Mouse (Mus musculus): ENCODE measurements around the gene Cpox.
A peak's percentile ranks its signal among the peaks of the same experiment; 100 is the strongest.

The Cpox gene

GRCm38 (mm10) chr16:58670643-58671042, 551 bp downstream of the Cpox start:
- peak; percentile 42 for DNase-seq

GRCm38 (mm10) chr16:58671212-58671985, 1.3 kb downstream of the Cpox start:
- DNase-seq = peak; percentile 75

DNA sequence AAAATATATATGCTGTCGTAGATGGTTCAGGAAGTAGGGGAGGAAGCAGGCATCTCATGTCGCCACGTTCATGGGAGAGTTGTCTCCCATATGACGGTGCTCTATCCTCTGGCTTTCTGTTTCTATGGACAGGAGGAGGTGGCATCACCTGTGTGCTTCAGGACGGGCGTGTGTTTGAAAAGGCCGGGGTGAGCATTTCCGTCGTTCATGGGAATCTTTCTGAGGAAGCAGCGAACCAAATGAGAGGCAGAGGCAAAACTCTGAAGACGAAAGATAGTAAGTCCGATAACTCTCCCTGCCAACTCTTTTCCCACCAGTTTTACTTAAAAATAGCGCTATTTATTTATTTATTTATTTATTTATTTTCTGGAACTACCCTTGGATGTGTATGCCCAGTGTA, 2.3 kb downstream of the Cpox start:
- no peak for DNase-seq

DNA sequence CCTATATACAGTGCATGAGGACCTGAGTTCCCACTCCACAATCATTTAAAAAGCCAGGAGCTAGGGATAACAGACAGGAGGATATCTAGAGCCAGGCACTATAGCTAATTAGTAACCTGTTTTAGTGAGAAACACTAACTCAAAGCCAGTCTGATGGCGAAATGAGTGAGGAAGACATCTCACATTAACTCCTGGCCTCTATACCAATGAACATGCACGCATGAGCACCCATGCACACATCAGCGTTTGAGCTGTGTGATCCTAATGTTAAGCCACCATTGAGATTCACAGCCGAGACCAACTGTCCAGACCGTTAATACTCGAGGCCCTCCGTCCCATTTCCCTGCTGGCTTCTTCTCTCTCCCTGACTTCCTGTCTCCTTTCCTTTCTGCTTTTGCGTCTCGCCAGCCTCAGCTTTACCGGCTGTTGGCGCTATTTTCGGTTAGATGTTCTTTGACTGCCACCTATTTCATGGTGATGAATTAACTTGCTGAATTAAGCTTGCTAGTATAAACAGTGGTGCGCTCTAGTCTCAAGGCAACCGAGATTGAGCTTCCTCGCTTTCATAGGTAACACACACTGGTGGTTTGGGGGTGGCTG, 3.8 kb downstream of the Cpox start:
- DNase-seq = peak; percentile 79

GRCm38 (mm10) chr16:58675256-58675655, 5.2 kb downstream of the Cpox start:
- peak; percentile 83 for DNase-seq

GRCm38 (mm10) chr16:58676156-58676555, 6.1 kb downstream of the Cpox start:
- no peak for DNase-seq

- DNase-seq = no peak
Measured at GRCm38 (mm10) chr16:58676633-58677032, 6.5 kb downstream of the Cpox start.

DNA sequence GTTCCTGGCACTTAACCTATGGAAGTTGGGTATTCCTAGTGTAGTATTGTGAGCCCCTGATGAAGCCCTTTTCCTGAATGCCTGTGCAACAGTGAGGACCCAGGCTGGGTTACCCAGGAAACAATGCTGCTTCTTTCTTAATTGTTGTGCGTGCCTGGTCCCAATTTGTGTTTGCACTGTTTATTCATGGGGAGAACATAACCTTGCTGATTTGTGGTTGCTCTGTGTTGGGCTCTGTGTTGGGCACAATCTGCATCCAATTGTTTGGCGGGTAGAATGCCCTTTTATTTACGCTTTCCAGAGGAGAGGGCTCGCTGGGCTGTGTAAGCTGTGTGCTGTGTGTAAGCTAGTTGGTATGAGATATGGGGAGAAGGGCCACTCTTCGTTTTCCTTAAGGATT, 7.4 kb downstream of the Cpox start:
- DNase-seq = no peak

- no peak for DNase-seq
Measured at GRCm38 (mm10) chr16:58678660-58679059, 8.6 kb downstream of the Cpox start.

DNA sequence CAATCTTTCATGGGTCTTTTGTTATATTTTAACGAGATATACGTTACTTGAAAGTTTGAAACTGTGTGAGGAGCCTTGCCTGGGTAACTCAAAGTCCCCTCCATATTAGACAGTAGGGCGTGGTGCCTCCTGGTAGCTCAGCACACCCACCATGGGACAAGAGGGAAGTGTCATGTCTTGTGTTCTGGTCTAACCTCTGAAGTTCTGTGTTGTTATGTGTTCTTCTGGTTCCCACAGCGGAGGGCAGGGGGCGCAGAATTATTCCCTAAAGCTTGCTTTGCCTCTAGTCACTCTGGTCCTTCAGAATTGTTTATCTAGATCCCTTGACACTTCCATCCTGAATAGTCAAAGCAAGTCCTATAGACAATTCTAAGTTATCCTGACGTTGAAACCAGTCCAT, 12.0 kb downstream of the Cpox start:
- DNase-seq = no peak

GRCm38 (mm10) chr16:58682870-58683269, 12.8 kb downstream of the Cpox start:
- no peak for DNase-seq

DNA sequence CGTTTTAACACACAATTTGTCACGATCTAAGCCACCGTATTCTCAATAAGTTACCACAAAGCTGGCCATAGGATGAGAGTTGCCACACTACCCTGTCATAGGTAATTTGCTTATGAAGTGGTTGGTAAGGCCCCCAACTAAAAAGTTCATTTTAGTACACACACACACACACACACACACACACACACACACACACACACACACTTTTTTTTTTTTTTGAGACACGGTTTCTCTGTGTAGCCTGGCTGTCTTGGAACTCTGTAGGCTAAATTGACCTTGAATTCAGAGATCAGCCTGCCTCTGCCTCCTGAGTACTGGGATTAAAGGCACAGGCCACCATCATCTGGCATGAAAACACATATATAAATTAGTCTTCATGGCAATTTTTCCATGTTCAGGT, 13.8 kb downstream of the Cpox start:
- no peak for DNase-seq

- DNase-seq = no peak
Measured at GRCm38 (mm10) chr16:58684537-58684936, 14.4 kb downstream of the Cpox start.

DNA sequence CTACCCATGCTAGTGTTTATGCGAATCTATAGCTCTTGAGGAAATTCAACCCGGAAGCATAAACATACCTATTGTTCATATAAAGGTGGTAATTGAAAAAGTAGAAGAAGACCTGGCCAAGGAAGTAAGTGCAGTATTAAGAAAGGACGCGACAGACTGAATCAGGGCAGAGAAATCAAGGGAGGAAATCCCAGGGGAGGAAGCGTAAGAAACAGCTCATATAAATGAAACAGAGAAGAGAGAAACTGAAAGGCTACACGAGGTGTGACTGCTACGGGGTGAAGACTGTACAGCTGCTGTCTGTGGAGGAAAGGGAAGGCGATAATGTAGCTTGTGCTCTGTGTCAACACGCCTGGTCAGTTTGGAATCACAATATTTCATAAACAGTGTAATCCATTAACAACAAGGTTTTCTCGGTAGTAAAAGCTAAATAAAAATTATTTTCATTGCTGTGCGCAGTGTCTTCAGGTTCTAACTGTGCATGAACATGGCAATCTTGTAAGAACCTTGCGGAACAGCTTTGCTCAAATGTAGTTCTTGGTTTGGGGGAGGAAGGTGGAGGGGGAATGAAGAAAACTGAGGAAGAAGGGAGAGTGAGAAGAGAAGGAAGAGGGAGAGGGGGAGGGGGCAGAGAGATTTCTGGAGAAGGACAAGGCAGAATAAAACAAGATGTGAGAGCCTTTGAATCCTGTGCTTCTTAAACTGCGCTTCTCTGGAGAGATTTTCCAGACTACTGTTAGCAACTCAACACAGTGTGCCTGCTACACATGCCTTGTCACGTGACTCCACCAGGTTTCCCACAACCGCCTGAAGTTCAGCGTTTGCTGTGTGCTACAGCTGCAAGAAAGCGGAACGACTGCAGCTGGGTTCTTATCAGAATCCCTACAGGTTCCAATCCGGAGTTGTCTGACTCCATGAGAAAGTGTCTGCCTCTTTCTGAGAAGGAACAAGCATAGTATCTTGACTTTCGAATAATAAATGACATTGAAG, 15.8 kb downstream of the Cpox start:
- no peak for DNase-seq

DNA sequence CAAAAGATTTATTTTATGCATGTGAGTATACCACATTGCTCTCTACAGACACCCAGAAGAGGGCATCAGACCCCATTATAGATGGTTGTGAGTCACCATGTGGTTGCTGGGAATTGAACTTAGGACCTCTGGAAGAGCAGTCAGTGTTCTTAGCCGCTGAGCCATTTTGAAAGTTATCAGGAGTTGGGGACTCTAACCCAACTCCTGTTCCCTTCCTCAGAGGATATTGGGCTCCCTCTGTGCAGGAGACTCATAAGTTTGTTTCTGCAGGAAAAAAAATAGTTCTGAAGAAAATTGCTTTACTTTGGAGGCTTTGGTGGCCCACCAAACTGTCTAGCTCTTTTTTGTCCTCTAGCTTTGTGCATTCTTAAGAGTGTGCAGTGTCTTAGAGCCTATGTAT, 18.4 kb downstream of the Cpox start:
- no peak for DNase-seq

- DNase-seq = no peak
Measured at GRCm38 (mm10) chr16:58689555-58690169, 19.6 kb downstream of the Cpox start.

DNA sequence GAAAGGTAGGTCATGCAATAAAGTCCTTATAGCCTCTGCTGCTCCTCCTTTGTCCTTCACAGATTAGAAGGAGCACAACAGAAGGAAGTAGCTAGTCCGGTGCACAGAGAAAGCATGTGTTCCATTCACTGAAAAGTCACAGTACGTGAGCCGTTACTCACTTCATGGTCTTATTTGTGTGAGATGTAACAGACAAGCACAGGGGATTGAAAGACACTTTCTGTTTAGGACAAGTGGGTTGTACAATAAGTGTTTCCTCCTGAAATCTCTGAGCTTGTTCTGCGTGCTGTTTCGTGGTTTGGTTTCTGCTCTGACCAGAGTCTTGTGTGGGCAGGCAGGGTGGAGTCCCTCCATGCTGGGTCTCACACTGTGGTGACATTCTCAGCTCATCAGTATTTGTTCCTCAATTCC, 20.2 kb downstream of the Cpox start:
- no peak for DNase-seq

DNA sequence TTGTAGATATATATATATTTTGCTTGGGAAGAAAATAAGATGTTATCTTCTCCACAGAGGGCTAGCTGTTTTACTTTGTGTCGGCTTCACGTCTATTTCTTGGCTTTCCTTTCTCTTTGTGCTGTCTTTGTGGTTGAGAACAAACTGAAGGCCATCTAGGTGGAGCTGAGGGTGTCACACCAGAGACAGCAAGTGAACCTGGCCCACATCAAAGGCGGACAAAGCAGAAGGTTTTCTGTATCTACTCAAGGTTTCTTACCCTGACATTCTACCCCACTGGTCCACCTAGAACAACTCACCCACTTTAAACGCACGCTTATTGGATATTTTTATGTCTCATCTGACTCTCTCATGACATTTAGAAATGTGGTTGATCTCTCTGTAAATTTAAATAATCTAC, 24.0 kb downstream of the Cpox start:
- DNase-seq = no peak

- DNase-seq = no peak
Measured at GRCm38 (mm10) chr16:58696796-58697195, 26.7 kb downstream of the Cpox start.

GRCm38 (mm10) chr16:58697261-58697660, 27.2 kb downstream of the Cpox start:
- DNase-seq = no peak

DNA sequence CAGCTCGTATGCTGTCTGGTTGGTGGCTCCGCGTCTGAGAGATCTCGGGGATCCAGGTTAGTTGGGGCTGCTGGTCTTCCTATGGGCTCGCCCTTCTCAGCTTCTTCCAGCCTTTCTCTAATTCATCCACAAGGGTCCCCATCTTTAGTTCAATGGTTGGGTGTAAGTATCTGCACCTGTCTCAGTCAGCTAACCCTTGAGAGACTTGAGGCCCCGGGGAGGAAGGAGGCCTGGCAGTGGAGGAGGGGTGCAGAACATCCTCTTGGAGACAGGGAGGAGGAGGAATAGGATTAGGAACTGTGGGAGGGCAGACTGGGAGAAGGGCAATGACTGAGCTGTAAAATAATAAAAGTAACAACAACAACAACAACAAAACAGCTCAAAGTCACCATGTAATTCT, 30.1 kb downstream of the Cpox start:
- DNase-seq = no peak

- no peak for DNase-seq
Measured at GRCm38 (mm10) chr16:58700816-58701424, 30.8 kb downstream of the Cpox start.

DNA sequence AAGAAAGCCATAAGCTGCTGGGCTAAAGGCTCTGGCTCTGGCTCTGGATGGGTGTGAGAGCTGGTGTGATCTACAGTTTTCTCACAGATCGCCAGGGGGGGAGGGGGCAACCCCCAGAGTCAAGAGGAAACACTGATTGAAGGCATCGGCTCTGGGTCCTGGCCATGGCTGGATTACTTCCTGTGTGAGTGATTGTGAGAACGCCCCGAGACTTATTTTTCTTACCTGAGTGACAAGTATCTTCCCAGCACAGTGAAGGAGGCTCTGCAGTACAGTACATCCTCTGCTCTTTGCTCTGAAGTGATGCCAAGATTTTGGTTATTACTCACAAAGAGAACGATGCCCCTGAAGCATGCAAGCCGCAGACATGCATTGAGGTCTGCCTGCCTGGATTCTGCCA, 31.7 kb downstream of the Cpox start:
- DNase-seq = no peak
